Mouse (Mus musculus) adrenal gland, adult 18-20 months (tissue): ENCODE measurements around the gene Hmx3. TPM values are rescaled to one million over a fixed set of nuclear protein-coding genes. Genes with fewer than 3 reads are reported as not detected.

Source experiments
- DNase-seq, 2 experiments: peaks; one replicate each; pipeline ENCODE4 v3.0.0; 2021 to 2022; ENCODE audit warnings: low spot score in 2 of 2
- long read RNA-seq, 2 experiments: library from polyadenylated mRNA; stranded (forward); transcript quantifications; one replicate each; pipeline ENCODE4 v2.0.0; 2021
- total RNA-seq, 2 experiments: library from RNA; stranded (reverse); gene quantifications; 1 replicate in 1 of 2; 2 replicates in 1 of 2; pipeline ENCODE4 v1.2.3; 2021

Hmx3 gene
- total RNA-seq: not detected
- long read RNA-seq, experiment 1: 0 reads
- long read RNA-seq, experiment 2: 0 reads

- peak in 1 of 2 experiments; percentile 22 for DNase-seq
These were observed at the start of gene Hmx3 for GRCm38 (mm10) chr7:131542115-131542871. Gene Hmx3, plus strand, starts transcription at chr7:131542867.

DNA sequence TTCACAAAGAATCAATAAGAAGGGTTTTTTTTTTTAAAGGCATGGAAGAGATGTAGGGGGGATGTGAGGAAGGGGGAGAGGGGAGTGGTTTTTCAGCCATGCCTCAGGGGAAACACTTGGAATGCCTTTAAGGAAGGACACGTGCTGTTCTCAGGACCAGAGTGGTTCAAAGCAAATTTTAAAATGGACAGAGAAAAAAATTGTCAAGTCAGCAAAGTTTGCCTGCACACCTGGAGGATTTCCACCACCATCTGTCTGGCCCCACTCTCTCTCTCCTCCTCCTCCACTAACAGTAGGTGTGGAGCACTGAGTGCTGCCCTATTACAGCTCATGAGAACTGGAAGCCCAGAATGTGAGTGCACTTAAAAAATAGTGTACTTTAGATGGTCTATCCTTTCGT lies 38.9 kb upstream of the Hmx3 start:
- no peak for DNase-seq

- DNase-seq: peak; percentile 87 to 88
These were observed 2.7 kb upstream of the Hmx3 start for GRCm38 (mm10) chr7:131539979-131540378.

DNA sequence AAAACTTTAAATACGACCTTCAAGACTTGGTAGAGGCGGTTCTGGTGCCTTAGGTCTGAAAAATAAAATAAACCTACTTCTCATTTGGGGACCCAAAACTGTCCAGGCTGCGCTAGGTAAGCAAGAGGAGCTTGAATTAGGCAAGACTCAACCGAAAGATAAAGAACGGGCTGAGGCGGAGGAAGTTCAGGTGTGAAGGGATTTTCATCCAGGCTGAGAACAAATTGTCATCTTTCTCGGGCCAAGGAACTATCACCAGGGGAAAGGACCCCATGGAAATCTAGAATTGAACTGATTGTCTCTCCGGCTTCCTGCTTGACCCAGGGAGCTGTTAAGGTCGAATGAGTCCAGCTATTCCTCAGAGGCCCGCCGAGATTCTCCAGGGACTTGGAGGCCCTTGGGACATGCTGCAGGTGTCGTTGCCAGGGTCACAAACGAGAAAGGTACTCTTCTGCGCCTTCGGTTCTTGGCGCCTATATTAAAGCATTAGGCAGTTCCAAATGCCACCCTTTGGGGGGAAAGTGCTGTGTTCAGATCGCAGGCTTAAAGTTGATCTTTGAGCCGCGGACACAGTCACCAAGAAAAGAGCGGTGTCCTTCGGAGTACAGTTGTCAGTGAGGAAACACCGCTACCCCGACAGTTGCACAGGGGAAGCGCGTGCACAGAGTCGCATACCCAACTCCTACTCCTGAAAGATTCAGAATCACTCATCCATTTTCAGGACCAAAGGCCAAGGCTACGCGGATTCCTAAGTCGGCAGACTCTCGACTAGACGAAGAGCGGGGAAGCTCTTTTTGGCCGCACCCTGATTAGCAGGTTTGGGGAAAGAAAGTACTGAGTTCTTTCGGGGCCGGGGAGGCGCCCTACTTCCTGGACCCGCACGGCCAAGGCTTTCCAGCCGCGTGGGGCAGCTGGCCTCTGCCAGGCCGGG lies 1.2 kb upstream of the Hmx3 start:
- DNase-seq: no peak

- DNase-seq: peak in 1 of 2 experiments; percentile 22
These were observed 380 bp downstream of the Hmx3 start for GRCm38 (mm10) chr7:131542872-131543622.

DNA sequence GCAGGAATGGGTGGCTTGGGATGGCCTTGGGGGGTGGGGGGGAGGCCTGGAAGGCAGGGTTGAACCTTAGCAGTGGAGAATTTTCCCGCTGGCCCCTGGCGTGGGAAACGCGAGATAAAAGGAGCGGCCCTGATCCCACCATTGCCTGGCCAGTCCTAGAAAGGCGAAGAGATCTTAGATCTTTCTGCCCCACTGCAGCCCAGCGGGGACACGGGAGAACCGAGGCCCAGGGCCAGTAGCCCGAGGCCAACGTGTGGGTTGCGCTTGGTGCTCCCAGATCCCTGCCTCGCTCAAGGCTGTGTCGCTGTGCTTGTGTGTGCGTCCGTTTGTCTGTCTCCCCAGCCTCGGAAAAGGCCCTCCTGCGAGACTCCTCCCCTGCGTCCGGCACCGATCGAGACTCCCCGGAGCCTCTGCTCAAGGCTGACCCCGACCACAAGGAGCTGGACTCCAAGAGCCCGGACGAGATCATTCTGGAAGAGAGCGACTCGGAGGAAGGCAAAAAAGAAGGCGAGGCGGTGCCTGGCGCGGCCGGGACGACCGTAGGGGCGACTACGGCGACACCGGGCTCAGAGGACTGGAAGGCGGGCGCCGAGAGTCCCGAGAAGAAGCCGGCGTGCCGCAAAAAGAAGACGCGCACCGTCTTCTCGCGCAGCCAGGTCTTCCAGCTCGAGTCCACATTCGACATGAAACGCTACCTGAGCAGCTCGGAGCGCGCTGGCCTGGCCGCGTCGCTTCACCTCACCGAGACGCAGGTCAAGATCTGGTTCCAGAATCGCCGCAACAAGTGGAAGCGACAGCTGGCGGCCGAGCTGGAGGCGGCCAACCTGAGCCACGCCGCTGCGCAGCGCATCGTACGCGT lies 1.2 kb downstream of the Hmx3 start:
- DNase-seq: no peak

GRCm38 (mm10) chr7:131544871-131545270 lies 2.2 kb downstream of the Hmx3 start:
- DNase-seq: no peak

- DNase-seq: no peak
These were observed 3.2 kb downstream of the Hmx3 start for GRCm38 (mm10) chr7:131545701-131546385.

DNA sequence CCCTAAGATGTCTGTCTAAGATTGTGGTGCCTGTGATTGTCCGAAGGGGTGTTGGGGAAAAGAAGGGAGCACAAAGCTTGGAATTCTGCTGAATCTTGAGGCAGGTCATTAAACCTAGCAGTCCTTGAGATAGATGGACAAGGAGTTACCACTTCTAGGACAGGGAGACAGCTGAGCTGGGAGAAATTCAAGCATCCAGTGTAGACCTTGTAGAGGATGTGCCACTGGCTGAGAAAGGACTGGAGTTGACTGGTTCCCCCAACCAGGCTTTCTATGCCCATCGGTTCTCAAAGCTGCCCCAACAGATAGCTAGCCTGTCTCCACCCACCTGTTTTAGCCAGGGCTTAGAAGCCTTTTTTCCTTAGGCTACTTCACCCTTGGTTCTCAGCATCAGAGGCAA lies 3.8 kb downstream of the Hmx3 start:
- no peak for DNase-seq

- DNase-seq: no peak
These were observed 4.8 kb downstream of the Hmx3 start for GRCm38 (mm10) chr7:131547481-131547880.

- no peak for DNase-seq
These were observed 5.8 kb downstream of the Hmx3 start, which contains the start of gene Hmx2 for GRCm38 (mm10) chr7:131548473-131548872. Gene Hmx2, plus strand, starts transcription at chr7:131548773.

DNA sequence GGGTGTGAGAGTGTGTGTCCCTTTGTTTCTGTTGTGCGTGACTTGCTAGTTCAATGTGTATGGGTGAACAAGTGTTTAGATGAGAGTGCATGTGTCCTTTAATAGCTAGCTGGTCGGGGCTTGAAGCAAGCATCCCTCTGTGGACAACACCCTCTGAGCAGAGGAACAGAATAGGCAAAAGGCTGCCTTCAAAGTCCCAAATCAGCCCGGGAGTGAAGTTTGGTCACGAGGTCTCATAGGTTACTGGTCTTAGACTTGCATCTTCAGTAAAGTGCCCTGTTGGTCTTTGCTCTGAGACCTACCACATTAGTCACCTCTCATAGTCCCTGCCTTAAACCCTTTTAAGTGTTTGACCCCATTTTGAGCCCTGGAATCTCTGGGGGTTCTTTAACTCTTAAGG lies 8.8 kb downstream of the Hmx3 start:
- no peak for DNase-seq

DNA sequence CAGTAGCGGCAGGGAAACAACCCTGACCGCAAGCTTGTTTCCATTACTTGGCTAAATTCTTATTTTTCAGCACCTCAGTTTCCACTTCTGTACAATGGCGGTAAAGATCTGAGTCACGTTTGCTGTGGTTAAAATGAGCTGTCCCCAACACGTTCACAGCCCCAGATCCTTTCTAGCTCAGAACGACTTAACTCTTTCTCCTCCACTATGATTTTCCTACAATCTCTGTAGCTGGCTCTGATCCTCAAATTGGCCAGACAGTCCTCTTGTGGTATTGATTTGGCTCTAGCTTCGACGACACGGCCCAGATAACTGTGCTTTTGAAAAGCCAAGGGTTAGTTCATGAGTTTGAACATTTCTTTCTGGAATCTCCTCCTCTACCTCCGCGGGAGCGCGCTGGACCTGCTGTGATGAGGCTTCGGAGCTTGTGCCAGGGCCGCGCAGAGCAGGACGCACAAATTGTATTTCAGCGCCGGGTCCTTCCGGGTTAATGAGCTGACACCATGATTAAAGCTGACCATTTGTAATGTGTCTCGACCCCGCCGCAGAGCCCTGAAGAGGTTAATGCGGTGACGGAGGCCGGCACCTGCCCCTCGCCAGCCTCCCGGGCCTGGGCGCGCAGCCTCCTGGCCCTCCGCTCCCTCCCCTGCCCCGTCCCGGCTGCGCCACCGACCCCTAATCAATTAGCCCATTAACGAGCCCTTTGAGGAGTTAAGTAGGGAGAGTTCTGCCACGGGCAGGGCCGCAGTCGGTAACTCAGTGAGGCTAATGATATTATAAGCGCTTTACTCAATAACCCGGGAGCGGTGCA lies 9.5 kb downstream of the Hmx3 start:
- no peak for DNase-seq

DNA sequence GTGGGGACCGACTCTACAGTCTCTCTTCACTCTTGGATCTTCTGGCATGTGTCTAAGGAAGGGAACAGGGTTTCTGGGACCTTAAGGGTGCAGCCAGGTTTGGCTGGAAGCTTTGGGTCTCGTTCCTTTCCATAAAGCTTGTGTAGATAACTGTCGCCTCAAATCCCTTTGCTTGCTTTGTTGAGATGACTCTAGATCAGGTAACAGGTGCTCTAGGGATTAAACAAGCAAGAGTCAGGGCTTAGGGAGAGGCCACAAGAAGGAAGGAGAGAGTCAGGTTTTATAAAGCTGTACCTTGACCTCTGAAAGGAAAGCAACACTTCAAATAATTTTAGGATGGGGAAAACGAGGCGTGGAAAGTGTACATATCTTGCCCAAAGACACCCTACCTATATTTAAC lies 10.1 kb downstream of the Hmx3 start:
- no peak for DNase-seq

DNA sequence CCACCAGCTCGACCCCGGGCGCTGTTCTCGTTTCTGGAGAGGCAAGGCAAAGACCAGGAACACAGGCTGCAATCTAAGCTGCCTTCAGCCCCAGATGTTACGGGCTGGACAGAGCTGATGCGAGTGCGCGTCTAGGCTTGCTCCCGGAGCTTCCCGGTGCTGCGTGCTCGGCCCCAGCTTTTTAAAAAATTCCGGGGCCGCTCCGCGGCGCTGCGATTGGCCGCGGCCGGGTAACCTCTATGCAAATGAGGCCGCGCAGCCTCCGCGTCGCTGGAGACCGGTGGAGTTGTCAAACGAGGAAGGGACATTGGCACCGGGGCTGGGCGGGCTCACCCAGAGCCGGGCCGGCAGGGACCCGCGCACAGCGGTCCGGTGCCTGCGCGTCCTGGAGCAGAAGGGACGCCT lies 11.1 kb downstream of the Hmx3 start:
- peak in 1 of 2 experiments; percentile 28 for DNase-seq

GRCm38 (mm10) chr7:131554341-131555180 lies 11.9 kb downstream of the Hmx3 start:
- no peak for DNase-seq

DNA sequence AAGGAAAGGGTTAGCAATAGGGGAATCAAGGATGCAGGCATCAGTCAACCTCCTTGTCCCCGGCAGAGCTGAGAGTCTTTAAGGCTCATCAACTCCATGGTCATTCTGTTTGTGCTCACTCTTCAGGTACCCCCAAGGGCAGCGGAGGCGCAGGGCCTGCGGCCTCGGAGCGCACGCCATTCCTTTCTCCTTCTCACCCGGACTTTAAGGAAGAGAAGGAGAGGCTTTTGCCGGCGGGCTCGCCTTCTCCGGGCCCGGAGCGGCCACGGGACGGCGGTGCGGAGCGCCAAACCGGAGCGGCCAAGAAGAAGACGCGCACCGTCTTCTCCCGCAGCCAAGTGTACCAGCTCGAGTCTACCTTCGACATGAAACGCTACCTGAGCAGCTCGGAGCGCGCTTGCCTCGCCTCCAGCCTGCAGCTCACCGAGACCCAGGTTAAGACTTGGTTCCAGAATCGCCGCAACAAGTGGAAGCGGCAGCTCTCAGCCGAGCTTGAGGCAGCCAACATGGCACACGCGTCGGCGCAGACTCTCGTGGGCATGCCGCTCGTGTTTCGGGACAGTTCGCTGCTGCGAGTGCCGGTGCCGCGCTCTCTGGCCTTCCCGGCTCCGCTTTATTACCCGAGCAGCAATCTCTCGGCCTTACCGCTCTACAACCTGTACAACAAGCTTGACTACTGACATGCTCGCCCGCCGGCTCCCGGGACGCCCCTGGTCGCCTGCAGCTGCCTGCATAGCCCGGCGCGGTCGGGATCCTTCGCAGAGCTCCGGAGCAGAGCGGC lies 12.8 kb downstream of the Hmx3 start:
- no peak for DNase-seq
